Mouse (Mus musculus): ENCODE results near the gene Cda.

- TF ChIP-seq POLR2A (IDR thresholded peaks at IDR 0.05; ENCODE audit: control insufficient read depth, extremely low read depth, insufficient read depth, low read length, poor library complexity) (no peak), CTCF (IDR thresholded peaks at IDR 0.05; ENCODE audit: borderline replicate concordance, control insufficient read depth, extremely low read depth, insufficient read depth, low read length, poor library complexity) (no peak)
Measured at GRCm38 (mm10) chr4:138377526-138377925, 9.7 kb upstream of the Cda start.

All from thymus, adult 2 months (tissue).